Mouse (Mus musculus): ENCODE results near the gene Bnip2.

Gene Bnip2

GRCm38 (mm10) chr9:70048751-70049415 is 59.6 kb downstream of the Bnip2 start:
- no peak for DNase-seq

- DNase-seq: no peak
Measured at GRCm38 (mm10) chr9:70049416-70049783, 60.1 kb downstream of the Bnip2 start.

- DNase-seq: no peak
Measured at GRCm38 (mm10) chr9:70049839-70050238, 60.6 kb downstream of the Bnip2 start.

GRCm38 (mm10) chr9:70052730-70053129 is 63.5 kb downstream of the Bnip2 start:
- no peak for DNase-seq

GRCm38 (mm10) chr9:70053411-70053810 is 64.1 kb downstream of the Bnip2 start:
- DNase-seq: no peak
